Mouse (Mus musculus): ENCODE measurements around the gene Spred2. TPM values are rescaled to one million over a fixed set of nuclear protein-coding genes. Genes with fewer than 3 reads are reported as not detected.
A peak's percentile ranks its signal among the peaks of the same experiment; 100 is the strongest.

Gene Spred2
- 3.5 and 3.6 TPM in 2 replicates for polyA plus RNA-seq (2015; fragmentation: Nextera tagmentation; extraction: Ambion mirVana)

- H3K9ac ChIP-seq (ENCODE audit: low read length), result peak within 1 kb of the TSS; percentile 96
- H3K27ac ChIP-seq (replicated peaks), result peak within 1 kb of the TSS; percentile 97
- 0% methylated on average over 55 of the region's 57 CpGs for WGBS
- no peaks in the 10 kb centered on the region for H3K36me3 ChIP-seq (ENCODE audit: control insufficient read depth, insufficient read depth, low read length)
- peak within 1 kb of the TSS; percentile 88 for H3K4me2 ChIP-seq (replicated peaks; ENCODE audit: low read depth)
- no peaks in the 10 kb centered on the region for H3K27me3 ChIP-seq (ENCODE audit: control insufficient read depth, insufficient read depth, low read length)
- peak within 1 kb of the TSS; percentile 95 for H3K4me3 ChIP-seq (ENCODE audit: low read depth, low read length)
- H3K9me3 ChIP-seq (ENCODE audit: control insufficient read depth, low read length), result no peaks in the 10 kb centered on the region
- DNase-seq (ENCODE audit: low spot score), result peak; percentile 87
- TF ChIP-seq CTCF (IDR thresholded peaks at IDR 0.05; ENCODE audit: low read depth) (peak; percentile 55), EP300 (optimal IDR thresholded peaks at IDR 0.05) (peak; percentile 79)
- ATAC-seq (ENCODE audit: low FRiP score, low TSS enrichment), result peak; percentile 68
- 0 out of 2 replicates have a peak, but pooled peaks cover 4% of the 10 kb centered on the region for H3K4me1 ChIP-seq (replicated peaks; ENCODE audit: control insufficient read depth, insufficient read depth)
Observed at GRCm38 (mm10) chr11:19923888-19924756, at the start of gene Spred2. Gene Spred2 (plus strand): TSS chr11:19924375.

GRCm38 (mm10) chr11:19875551-19875950, 48.6 kb upstream of the Spred2 start:
- Histone ChIP-seq H3K27ac (replicated peaks) (no peak overlapping the region), H3K36me3 (ENCODE audit: control insufficient read depth, insufficient read depth, low read length) (no peaks in the 10 kb centered on the region), H3K9me3 (ENCODE audit: control insufficient read depth, low read length) (no peaks in the 10 kb centered on the region), H3K4me3 (ENCODE audit: low read depth, low read length) (no peak overlapping the region), H3K9ac (ENCODE audit: low read length) (no peak overlapping the region), H3K4me2 (replicated peaks; ENCODE audit: low read depth) (no peak overlapping the region), H3K27me3 (ENCODE audit: control insufficient read depth, insufficient read depth, low read length) (no peaks in the 10 kb centered on the region), H3K4me1 (replicated peaks; ENCODE audit: control insufficient read depth, insufficient read depth) (no peaks in the 10 kb centered on the region)
- no peak for ATAC-seq (ENCODE audit: low FRiP score, low TSS enrichment)
- TF ChIP-seq CTCF (IDR thresholded peaks at IDR 0.05; ENCODE audit: low read depth), result no peak
- no peak for TF ChIP-seq EP300 (optimal IDR thresholded peaks at IDR 0.05)
- WGBS, result 59% methylated on average over 12 of the region's 12 CpGs
- no peak for DNase-seq (ENCODE audit: low spot score)

- ATAC-seq (ENCODE audit: low FRiP score, low TSS enrichment), result no peak
- Histone ChIP-seq H3K27me3 (ENCODE audit: control insufficient read depth, insufficient read depth, low read length) (no peaks in the 10 kb centered on the region), H3K4me2 (replicated peaks; ENCODE audit: low read depth) (no peak overlapping the region), H3K27ac (replicated peaks) (no peak overlapping the region), H3K9ac (ENCODE audit: low read length) (no peak overlapping the region), H3K4me3 (ENCODE audit: low read depth, low read length) (no peak overlapping the region), H3K36me3 (ENCODE audit: control insufficient read depth, insufficient read depth, low read length) (no peaks in the 10 kb centered on the region), H3K9me3 (ENCODE audit: control insufficient read depth, low read length) (no peaks in the 10 kb centered on the region), H3K4me1 (replicated peaks; ENCODE audit: control insufficient read depth, insufficient read depth) (no peaks in the 10 kb centered on the region)
- no peak for TF ChIP-seq CTCF (IDR thresholded peaks at IDR 0.05; ENCODE audit: low read depth)
- no peak for TF ChIP-seq EP300 (optimal IDR thresholded peaks at IDR 0.05)
- DNase-seq (ENCODE audit: low spot score), result no peak
- 79% methylated on average over 5 of the region's 5 CpGs for WGBS
Observed at GRCm38 (mm10) chr11:19875964-19876363, 48.2 kb upstream of the Spred2 start.

- WGBS, result 51% methylated on average over 4 of the region's 4 CpGs
- peak; percentile 54; the same call in 1 of the 2 replicates for ATAC-seq (ENCODE audit: low FRiP score, low TSS enrichment)
- Histone ChIP-seq H3K9ac (ENCODE audit: low read length) (no peak overlapping the region), H3K27me3 (ENCODE audit: control insufficient read depth, insufficient read depth, low read length) (no peaks in the 10 kb centered on the region), H3K4me1 (replicated peaks; ENCODE audit: control insufficient read depth, insufficient read depth) (no peaks in the 10 kb centered on the region), H3K9me3 (ENCODE audit: control insufficient read depth, low read length) (no peaks in the 10 kb centered on the region), H3K27ac (replicated peaks) (no peak overlapping the region), H3K36me3 (ENCODE audit: control insufficient read depth, insufficient read depth, low read length) (no peaks in the 10 kb centered on the region), H3K4me2 (replicated peaks; ENCODE audit: low read depth) (no peak overlapping the region), H3K4me3 (ENCODE audit: low read depth, low read length) (no peak overlapping the region)
- TF ChIP-seq CTCF (IDR thresholded peaks at IDR 0.05; ENCODE audit: low read depth), result no peak
- no peak for TF ChIP-seq EP300 (optimal IDR thresholded peaks at IDR 0.05)
- DNase-seq (ENCODE audit: low spot score), result no peak
Observed at GRCm38 (mm10) chr11:19877239-19877915, 46.8 kb upstream of the Spred2 start.

GRCm38 (mm10) chr11:19881342-19881741, 42.8 kb upstream of the Spred2 start:
- H3K9ac ChIP-seq (ENCODE audit: low read length), result no peak overlapping the region
- H3K4me3 ChIP-seq (ENCODE audit: low read depth, low read length), result no peak overlapping the region
- H3K36me3 ChIP-seq (ENCODE audit: control insufficient read depth, insufficient read depth, low read length), result no peaks in the 10 kb centered on the region
- H3K9me3 ChIP-seq (ENCODE audit: control insufficient read depth, low read length), result no peaks in the 10 kb centered on the region
- DNase-seq (ENCODE audit: low spot score) (no peak), ATAC-seq (ENCODE audit: low FRiP score, low TSS enrichment) (no peak)
- no peaks in the 10 kb centered on the region for H3K27me3 ChIP-seq (ENCODE audit: control insufficient read depth, insufficient read depth, low read length)
- H3K27ac ChIP-seq (replicated peaks), result no peak overlapping the region
- no peak overlapping the region for H3K4me2 ChIP-seq (replicated peaks; ENCODE audit: low read depth)
- H3K4me1 ChIP-seq (replicated peaks; ENCODE audit: control insufficient read depth, insufficient read depth), result no peaks in the 10 kb centered on the region
- TF ChIP-seq EP300 (optimal IDR thresholded peaks at IDR 0.05), result no peak
- TF ChIP-seq CTCF (IDR thresholded peaks at IDR 0.05; ENCODE audit: low read depth), result no peak
- WGBS, result 77% methylated on average over 2 of the region's 2 CpGs

All from stomach, postnatal 0 days (tissue).